Mouse (Mus musculus) limb, embryonic 14.5 days (tissue): ENCODE data around the gene Gskip. TPM values are rescaled to one million over a fixed set of nuclear protein-coding genes. Genes with fewer than 3 reads are reported as not detected.
A peak's percentile ranks its signal among the peaks of the same experiment; 100 is the strongest.

Experiments
- ATAC-seq: fragments of 200-750 bp; cut with Nextera tagmentation; 2 replicates; pipeline ENCODE4 v1.8.0; 2017; ENCODE audit warnings: low read depth, moderate number of reproducible peaks, moderate TSS enrichment; ENCODE audit not compliant: low FRiP score
- DNase-seq: peaks from one replicate; pipeline ENCODE4 v3.0.0-alpha.2; 2015; ENCODE audit warnings: low spot score
- H3K27ac ChIP-seq: fragments of 300-500 bp; sonication (generic); replicated peaks from 2 replicates; pipeline ENCODE4 v1.5.1; 2014; ENCODE audit warnings: low read depth, mild to moderate bottlenecking, low read length, moderate library complexity, mixed read lengths
- H3K27me3 ChIP-seq: fragments of 300-500 bp; sonication (generic); 2 replicates; pipeline ENCODE4 v1.6.1; 2014; ENCODE audit warnings: low read length, mixed read lengths; ENCODE audit not compliant: control insufficient read depth, insufficient read depth
- H3K36me3 ChIP-seq: fragments of 300-500 bp; sonication (generic); 2 replicates; pipeline ENCODE4 v1.6.1; 2014; ENCODE audit warnings: mild to moderate bottlenecking, low read length, moderate library complexity, mixed read lengths; ENCODE audit not compliant: control insufficient read depth, insufficient read depth
- H3K4me1 ChIP-seq: fragments of 300-500 bp; sonication (generic); 2 replicates; pipeline ENCODE4 v1.6.1; 2014; ENCODE audit warnings: antibody characterized with exemption, low read length, mixed read lengths; ENCODE audit not compliant: control insufficient read depth, insufficient read depth
- H3K4me2 ChIP-seq: fragments of 300-500 bp; sonication (generic); replicated peaks from 2 replicates; pipeline ENCODE4 v1.6.1; 2014; ENCODE audit warnings: low read depth, mild to moderate bottlenecking, low read length, moderate library complexity; ENCODE audit not compliant: severe bottlenecking
- H3K4me3 ChIP-seq: fragments of 300-500 bp; sonication (generic); replicated peaks from 2 replicates; pipeline ENCODE4 v1.5.1; 2014; ENCODE audit warnings: low read length
- H3K9ac ChIP-seq: fragments of 300-500 bp; sonication (generic); 2 replicates; pipeline ENCODE4 v1.6.1; 2014; ENCODE audit warnings: mild to moderate bottlenecking, low read depth, low read length, moderate library complexity; ENCODE audit not compliant: severe bottlenecking
- H3K9me3 ChIP-seq: fragments of 300-500 bp; sonication (generic); 2 replicates; pipeline ENCODE4 v1.6.1; 2016; ENCODE audit warnings: low read length; ENCODE audit not compliant: control insufficient read depth
- POLR2A ChIP-seq: fragments of 200-500 bp; IDR thresholded peaks from 2 replicates; pipeline ENCODE4 v1.8.0; 2012; ENCODE audit warnings: inconsistent platforms, mild to moderate bottlenecking, moderate library complexity, borderline replicate concordance; ENCODE audit not compliant: insufficient read depth, insufficient read length; ENCODE audit errors: extremely low read depth
- WGBS: fragments of 180-500 bp; shearing (Covaris S2); extraction: QIAGEN DNeasy Blood & Tissue Kit; methylation state at CpG from one replicate; pipeline ENCODE4 v1.1.7; 2014; 5-methylcytosine and 5-hydroxymethylcytosine counted together
- polyA plus RNA-seq, 2 experiments: library from polyadenylated mRNA; depleted of rRNA in 1 of 2; stranded (reverse) in 1 of 2; unstranded in 1 of 2; fragments of >200 nt; fragmentation: Nextera tagmentation in 1 of 2; extraction: Ambion mirVana in 1 of 2; gene quantifications; 2 replicates each; pipeline versions ENCODE4 v1.2.1 to v1.2.3; 2012 to 2014

Gene Gskip
- polyA plus RNA-seq, 2 experiments, result 16.4 to 30.7 TPM

GRCm38 (mm10) chr12:105705799-105706487, 21.3 kb downstream of the Gskip start, which contains the start of gene Ak7:
Gene Ak7 (plus strand): TSS chr12:105705976.
- Histone ChIP-seq H3K27me3 (no peaks in the 10 kb centered on the region), H3K9me3 (no peaks in the 10 kb centered on the region), H3K4me1 (0 out of 2 replicates have a peak, but pooled peaks cover 2% of the 10 kb centered on the region), H3K27ac (no peak within 1 kb of the TSS), H3K9ac (no peak within 1 kb of the TSS), H3K4me2 (peak within 1 kb of the TSS; percentile 33), H3K36me3 (0 out of 2 replicates have a peak, but pooled peaks cover 9% of the 10 kb centered on the region), H3K4me3 (0 out of 2 replicates have a peak within 1 kb of the TSS, but pooled peaks have one; percentile 8)
- WGBS, result 15% methylated on average over 22 of the region's 22 CpGs
- ATAC-seq (peak; percentile 83), DNase-seq (peak; percentile 38)
- TF ChIP-seq POLR2A, result no peak

GRCm38 (mm10) chr12:105718616-105719015, 34.0 kb downstream of the Gskip start:
- no peak for ATAC-seq
- Histone ChIP-seq H3K4me2 (peak overlapping the region; percentile 25; the same call in 1 of the 2 replicates), H3K4me3 (no peak overlapping the region; the same call in 1 of the 2 replicates)

GRCm38 (mm10) chr12:105720196-105720595, 35.6 kb downstream of the Gskip start:
- no peak overlapping the region for H3K4me3 ChIP-seq
- DNase-seq (no peak), ATAC-seq (no peak)
- H3K4me1 ChIP-seq, result no peaks in the 10 kb centered on the region
- H3K4me2 ChIP-seq, result no peak overlapping the region
- no peaks in the 10 kb centered on the region for H3K9me3 ChIP-seq
- H3K27ac ChIP-seq, result no peak overlapping the region
- H3K36me3 ChIP-seq, result no peaks in the 10 kb centered on the region
- 79% methylated on average over 3 of the region's 3 CpGs for WGBS
- H3K27me3 ChIP-seq, result no peaks in the 10 kb centered on the region
- no peak for TF ChIP-seq POLR2A
- H3K9ac ChIP-seq, result no peak overlapping the region

More at GRCm38 (mm10) chr12:105718616-105719015, 34.0 kb downstream of the Gskip start:
- 64% methylated on average over 17 of the region's 17 CpGs for WGBS
- Histone ChIP-seq H3K9ac (no peak overlapping the region), H3K4me1 (no peaks in the 10 kb centered on the region), H3K9me3 (no peaks in the 10 kb centered on the region), H3K27me3 (no peaks in the 10 kb centered on the region), H3K36me3 (no peaks in the 10 kb centered on the region), H3K27ac (no peak overlapping the region)
- no peak for DNase-seq
- TF ChIP-seq POLR2A, result no peak

- WGBS, result 60% methylated on average over 14 of the region's 14 CpGs
- no peak overlapping the region for H3K4me3 ChIP-seq
- H3K9me3 ChIP-seq, result no peaks in the 10 kb centered on the region
- H3K27me3 ChIP-seq, result no peaks in the 10 kb centered on the region
- ATAC-seq (no peak), DNase-seq (no peak)
- TF ChIP-seq POLR2A, result no peak
- H3K36me3 ChIP-seq, result no peaks in the 10 kb centered on the region
- H3K9ac ChIP-seq, result no peak overlapping the region
- H3K4me2 ChIP-seq, result no peak overlapping the region
- no peaks in the 10 kb centered on the region for H3K4me1 ChIP-seq
- no peak overlapping the region for H3K27ac ChIP-seq
Observed at GRCm38 (mm10) chr12:105721452-105722132, 37.0 kb downstream of the Gskip start.

- H3K4me2 ChIP-seq, result no peak overlapping the region
- no peaks in the 10 kb centered on the region for H3K36me3 ChIP-seq
- H3K27ac ChIP-seq, result no peak overlapping the region
- ATAC-seq (peak; percentile 37; the same call in 1 of the 2 replicates), DNase-seq (peak; percentile 87)
- H3K27me3 ChIP-seq, result no peaks in the 10 kb centered on the region
- H3K4me3 ChIP-seq, result no peak overlapping the region
- no peak overlapping the region for H3K9ac ChIP-seq
- 5% methylated on average over 5 of the region's 5 CpGs for WGBS
- no peak for TF ChIP-seq POLR2A
- H3K9me3 ChIP-seq, result no peaks in the 10 kb centered on the region
- H3K4me1 ChIP-seq, result no peaks in the 10 kb centered on the region
Observed at GRCm38 (mm10) chr12:105722657-105723056, 38.0 kb downstream of the Gskip start.
